Mouse (Mus musculus) forebrain, embryonic 10.5 days (tissue): ENCODE measurements around the gene Vash2. TPM values are rescaled to one million over a fixed set of nuclear protein-coding genes. Genes with fewer than 3 reads are reported as not detected.

Source experiments
- DNase-seq: peaks from one replicate; pipeline ENCODE4 v3.0.0-alpha.2; 2017; ENCODE audit warnings: low spot score; ENCODE audit errors: extremely low spot score
- H3K27ac ChIP-seq: fragments of 300-500 bp; sonication (generic); 2 replicates; pipeline ENCODE4 v1.5.1; 2016; ENCODE audit warnings: mild to moderate bottlenecking
- H3K27me3 ChIP-seq: fragments of 300-500 bp; sonication (generic); 2 replicates; pipeline ENCODE4 v1.6.1; 2016; ENCODE audit warnings: mild to moderate bottlenecking; ENCODE audit not compliant: poor library complexity, severe bottlenecking
- H3K36me3 ChIP-seq: fragments of 300-500 bp; sonication (generic); replicated peaks from 2 replicates; pipeline ENCODE4 v1.6.1; 2016; ENCODE audit warnings: mild to moderate bottlenecking, moderate library complexity
- H3K4me1 ChIP-seq: fragments of 300-500 bp; sonication (generic); 2 replicates; pipeline ENCODE4 v1.6.1; 2016
- H3K4me3 ChIP-seq: fragments of 300-500 bp; sonication (generic); 2 replicates; pipeline ENCODE4 v1.5.1; 2016; ENCODE audit warnings: mild to moderate bottlenecking, moderate library complexity
- H3K9me3 ChIP-seq: fragments of 300-500 bp; sonication (generic); 2 replicates; pipeline ENCODE4 v1.6.1; 2016; ENCODE audit warnings: mild to moderate bottlenecking, moderate library complexity
- WGBS: fragments of 180-500 bp; shearing (Covaris S2); methylation state at CpG from one replicate; pipeline ENCODE4 v1.1.7; 2016; 5-methylcytosine and 5-hydroxymethylcytosine counted together
- polyA plus RNA-seq: library from polyadenylated mRNA; unstranded; fragments of >200 nt; fragmentation: Nextera tagmentation; extraction: Ambion mirVana; gene quantifications from 2 replicates; pipeline ENCODE4 v1.2.1, GENCODE M21; 2016

Vash2 gene
- polyA plus RNA-seq, 1 experiment from 2014 or later = 39.7 TPM

- H3K9me3 ChIP-seq = no peaks in the 10 kb centered on the region
- 93% methylated on average over 14 of the region's 14 CpGs for WGBS
- H3K36me3 ChIP-seq = peaks cover 92% of the 10 kb centered on the region
- DNase-seq = no peak
- H3K27ac ChIP-seq = no peak overlapping the region
- H3K4me3 ChIP-seq = no peak overlapping the region
- H3K4me1 ChIP-seq = peaks cover 7% of the 10 kb centered on the region
- H3K27me3 ChIP-seq = 0 out of 2 replicates have a peak, but pooled peaks cover under 1% of the 10 kb centered on the region
These were observed 7.1 kb downstream of the Vash2 start for GRCm38 (mm10) chr1:190971708-190972610.

DNA sequence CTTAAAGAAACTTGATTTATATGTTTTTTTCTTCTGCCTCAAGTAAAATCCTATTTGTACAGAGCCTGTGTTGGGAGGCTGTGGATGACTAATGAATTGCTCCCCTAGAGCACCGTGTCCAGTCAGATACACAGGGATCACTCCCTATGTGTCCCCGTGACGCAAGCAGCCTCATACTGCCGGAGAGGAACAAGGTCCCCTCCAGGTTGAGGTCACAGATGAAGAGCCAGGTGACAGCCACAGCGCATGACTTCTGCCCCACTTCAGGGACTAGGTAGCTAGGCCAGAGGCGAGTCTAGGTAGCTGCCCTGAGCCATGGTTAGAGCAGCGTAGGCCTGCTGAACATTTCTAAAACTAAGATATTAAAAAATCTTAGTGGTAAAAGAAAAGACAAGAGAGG, 11.1 kb downstream of the Vash2 start:
- peaks cover 95% of the 10 kb centered on the region for H3K36me3 ChIP-seq
- no peak for DNase-seq
- H3K4me1 ChIP-seq = no peaks in the 10 kb centered on the region
- no peak overlapping the region for H3K4me3 ChIP-seq
- H3K9me3 ChIP-seq = no peaks in the 10 kb centered on the region
- no peaks in the 10 kb centered on the region for H3K27me3 ChIP-seq
- WGBS = 95% methylated on average over 7 of the region's 7 CpGs
- H3K27ac ChIP-seq = no peak overlapping the region

DNA sequence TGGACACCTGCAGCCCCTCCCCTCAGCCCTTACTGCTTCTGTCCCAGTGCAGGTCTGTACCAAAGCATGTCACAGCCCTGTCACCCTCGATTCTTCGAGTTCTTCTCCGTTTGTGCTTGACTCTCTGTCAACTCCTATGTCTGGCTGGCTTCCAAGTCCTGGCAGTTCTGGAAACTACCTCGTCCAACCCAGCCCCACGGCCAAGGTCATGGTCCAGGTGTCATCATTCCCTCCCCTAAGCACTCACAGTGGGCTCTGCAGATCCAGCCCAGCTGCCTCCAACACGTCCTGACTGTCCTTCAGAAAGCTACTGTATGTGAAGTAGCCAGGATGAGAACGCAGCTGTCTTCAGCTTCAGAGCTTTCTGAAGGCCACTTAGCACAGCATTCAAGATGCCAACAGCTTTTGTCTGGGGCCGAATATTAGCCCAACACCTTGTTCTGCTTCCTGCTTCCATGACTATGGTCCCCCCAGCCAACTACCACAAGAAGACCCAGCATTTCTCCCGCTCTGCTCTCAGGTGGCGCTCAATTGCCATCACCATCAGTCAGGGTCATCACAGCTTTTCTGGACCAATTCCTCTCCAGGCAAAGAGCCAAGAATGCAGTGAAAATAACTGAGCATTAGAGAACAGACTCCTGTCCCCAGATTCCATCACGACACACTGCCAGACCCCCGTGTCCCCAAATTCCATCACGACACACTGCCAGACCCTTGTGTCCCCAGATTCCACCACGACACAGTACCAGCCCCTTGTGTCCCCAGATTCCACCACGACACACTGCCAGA, 13.9 kb downstream of the Vash2 start:
- DNase-seq = no peak
- Histone ChIP-seq H3K4me1 (no peaks in the 10 kb centered on the region), H3K9me3 (no peaks in the 10 kb centered on the region), H3K4me3 (no peak overlapping the region), H3K27me3 (no peaks in the 10 kb centered on the region), H3K36me3 (peaks cover 95% of the 10 kb centered on the region), H3K27ac (no peak overlapping the region)
- 94% methylated on average over 15 of the region's 15 CpGs for WGBS

- no peaks in the 10 kb centered on the region for H3K27me3 ChIP-seq
- no peaks in the 10 kb centered on the region for H3K9me3 ChIP-seq
- no peak overlapping the region for H3K27ac ChIP-seq
- H3K4me1 ChIP-seq = no peaks in the 10 kb centered on the region
- no peak for DNase-seq
- H3K4me3 ChIP-seq = no peak overlapping the region
- 91% methylated on average over 3 of the region's 3 CpGs for WGBS
- peaks cover 95% of the 10 kb centered on the region for H3K36me3 ChIP-seq
These were observed 16.3 kb downstream of the Vash2 start for GRCm38 (mm10) chr1:190962760-190963159.

GRCm38 (mm10) chr1:190958821-190959220, 20.3 kb downstream of the Vash2 start:
- H3K4me1 ChIP-seq = no peaks in the 10 kb centered on the region
- no peaks in the 10 kb centered on the region for H3K9me3 ChIP-seq
- DNase-seq = no peak
- H3K27me3 ChIP-seq = no peaks in the 10 kb centered on the region
- H3K36me3 ChIP-seq = peaks cover 99% of the 10 kb centered on the region
- H3K4me3 ChIP-seq = no peak overlapping the region
- 88% methylated on average over 5 of the region's 5 CpGs for WGBS
- H3K27ac ChIP-seq = no peak overlapping the region

DNA sequence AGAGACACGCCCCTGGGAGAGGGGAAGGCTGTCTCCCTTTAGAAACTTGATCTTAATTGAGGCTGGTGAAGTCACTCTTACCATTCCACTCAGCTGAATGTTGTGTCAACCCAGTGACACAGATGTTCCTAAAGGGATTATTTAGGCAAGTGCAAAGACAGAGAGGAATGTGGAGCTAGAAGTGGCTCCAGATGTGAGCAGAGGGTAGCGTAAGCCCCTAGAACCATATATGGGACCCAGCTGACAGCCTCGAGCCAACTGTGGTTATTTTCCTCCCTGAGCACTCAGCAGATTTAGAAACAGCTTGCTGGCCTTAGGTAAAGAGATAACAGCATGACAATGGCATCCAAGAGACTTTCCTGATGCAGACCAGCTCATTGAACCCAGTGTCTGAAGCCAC, 26.1 kb downstream of the Vash2 start:
- H3K4me1 ChIP-seq = no peaks in the 10 kb centered on the region
- H3K9me3 ChIP-seq = no peaks in the 10 kb centered on the region
- no peaks in the 10 kb centered on the region for H3K27me3 ChIP-seq
- no peak overlapping the region for H3K27ac ChIP-seq
- no peak for DNase-seq
- no peak overlapping the region for H3K4me3 ChIP-seq
- H3K36me3 ChIP-seq = peaks cover 100% of the 10 kb centered on the region
- 67% methylated on average over 3 of the region's 3 CpGs for WGBS

DNA sequence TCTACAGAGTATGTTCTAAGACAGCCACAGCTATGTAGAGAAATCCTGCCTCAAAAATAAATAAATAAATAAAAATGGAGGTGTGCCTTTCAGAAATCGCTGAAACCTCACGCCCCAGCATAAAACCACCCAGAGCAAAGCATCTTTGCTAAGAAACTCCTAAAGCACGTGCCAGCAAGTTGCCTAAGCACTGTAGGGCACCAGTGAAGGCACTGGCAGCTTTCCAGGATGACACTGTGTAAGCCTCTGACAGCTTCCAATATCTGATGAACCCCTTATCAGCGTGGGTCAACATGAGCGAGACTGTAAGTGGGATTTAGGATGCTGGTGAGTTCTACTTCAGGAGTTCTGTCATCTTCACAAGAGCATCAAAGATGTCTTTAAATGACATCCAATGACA, 28.1 kb downstream of the Vash2 start:
- WGBS = 91% methylated on average over 5 of the region's 5 CpGs
- H3K27me3 ChIP-seq = no peaks in the 10 kb centered on the region
- H3K36me3 ChIP-seq = peaks cover 100% of the 10 kb centered on the region
- no peak overlapping the region for H3K4me3 ChIP-seq
- H3K9me3 ChIP-seq = no peaks in the 10 kb centered on the region
- no peaks in the 10 kb centered on the region for H3K4me1 ChIP-seq
- no peak for DNase-seq
- no peak overlapping the region for H3K27ac ChIP-seq

- Histone ChIP-seq H3K36me3 (peaks cover 99% of the 10 kb centered on the region), H3K4me3 (no peak overlapping the region), H3K27ac (no peak overlapping the region), H3K9me3 (no peaks in the 10 kb centered on the region), H3K4me1 (no peaks in the 10 kb centered on the region), H3K27me3 (no peaks in the 10 kb centered on the region)
- no peak for DNase-seq
- WGBS = 91% methylated on average over 17 of the region's 17 CpGs
These were observed 30.2 kb downstream of the Vash2 start for GRCm38 (mm10) chr1:190948846-190949245.

- no peaks in the 10 kb centered on the region for H3K4me1 ChIP-seq
- no peak for DNase-seq
- no peaks in the 10 kb centered on the region for H3K27me3 ChIP-seq
- H3K4me3 ChIP-seq = no peak overlapping the region
- no peaks in the 10 kb centered on the region for H3K9me3 ChIP-seq
- H3K36me3 ChIP-seq = peaks cover 99% of the 10 kb centered on the region
- no peak overlapping the region for H3K27ac ChIP-seq
- WGBS = 93% methylated on average over 7 of the region's 7 CpGs
These were observed 30.7 kb downstream of the Vash2 start for GRCm38 (mm10) chr1:190948439-190948838.

- no peak overlapping the region for H3K27ac ChIP-seq
- no peak for DNase-seq
- H3K4me3 ChIP-seq = no peak overlapping the region
- H3K9me3 ChIP-seq = no peaks in the 10 kb centered on the region
- 90% methylated on average over 5 of the region's 5 CpGs for WGBS
- peaks cover 99% of the 10 kb centered on the region for H3K36me3 ChIP-seq
- H3K27me3 ChIP-seq = no peaks in the 10 kb centered on the region
- no peaks in the 10 kb centered on the region for H3K4me1 ChIP-seq
These were observed 31.1 kb downstream of the Vash2 start for GRCm38 (mm10) chr1:190947986-190948385.

DNA sequence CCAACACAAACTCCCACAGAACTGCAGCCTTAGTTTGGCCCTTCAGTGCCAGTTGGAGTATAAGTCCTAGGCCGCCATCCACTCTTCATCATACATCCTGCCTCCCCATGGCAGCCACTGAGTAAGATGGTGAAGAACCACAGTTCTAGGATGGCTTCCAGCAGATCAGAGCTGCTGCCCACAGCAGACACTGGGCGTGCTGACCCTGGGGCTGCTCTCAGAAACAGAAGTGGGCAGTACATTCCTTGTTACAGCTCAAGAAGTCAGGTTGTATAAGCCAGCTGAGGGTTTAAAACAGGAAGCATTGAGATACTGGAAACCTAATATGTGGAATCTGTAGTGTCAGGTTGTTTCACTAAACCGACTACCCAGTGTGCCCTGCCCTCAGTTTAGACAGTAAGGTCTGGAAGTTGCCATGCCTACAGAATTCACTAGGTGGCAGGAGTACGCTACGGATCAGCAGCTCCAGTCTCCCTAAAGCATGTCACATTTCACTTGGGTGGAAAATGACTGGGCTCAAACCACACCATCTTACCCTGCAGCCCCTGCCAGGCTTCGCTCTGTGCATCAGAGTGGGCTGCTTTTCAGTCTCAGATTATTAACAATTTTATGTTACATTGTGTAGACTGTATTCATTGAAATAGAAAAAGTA, 34.9 kb downstream of the Vash2 start:
- Histone ChIP-seq H3K4me3 (no peak overlapping the region), H3K36me3 (peaks cover 99% of the 10 kb centered on the region), H3K9me3 (no peaks in the 10 kb centered on the region), H3K27me3 (no peaks in the 10 kb centered on the region), H3K4me1 (no peaks in the 10 kb centered on the region), H3K27ac (no peak overlapping the region)
- peak; percentile 58 for DNase-seq
- WGBS = 62% methylated on average over 6 of the region's 6 CpGs

DNA sequence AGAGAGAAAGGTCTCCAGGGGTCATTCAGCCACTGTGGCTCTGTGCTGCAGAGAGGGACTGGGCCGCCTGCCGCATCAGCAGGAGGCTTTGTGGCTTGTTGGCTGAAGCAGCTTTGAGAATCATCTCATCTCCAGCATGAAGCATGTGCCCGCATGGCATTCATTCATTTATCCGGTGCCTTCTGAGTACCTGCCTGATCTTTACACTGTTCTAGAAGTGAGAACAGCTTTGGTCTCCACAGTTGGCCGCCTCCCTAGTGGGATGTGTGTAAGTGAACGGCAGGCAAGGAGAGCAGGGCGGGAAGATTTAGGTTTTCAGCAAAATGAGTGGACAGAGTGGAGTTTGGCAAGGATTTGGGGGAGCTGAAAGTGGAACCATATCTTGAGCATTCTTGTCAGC, 39.3 kb downstream of the Vash2 start:
- Histone ChIP-seq H3K9me3 (no peaks in the 10 kb centered on the region), H3K36me3 (peaks cover 97% of the 10 kb centered on the region), H3K4me1 (no peaks in the 10 kb centered on the region), H3K27me3 (no peaks in the 10 kb centered on the region), H3K4me3 (no peak overlapping the region), H3K27ac (no peak overlapping the region)
- WGBS = 87% methylated on average over 7 of the region's 7 CpGs
- DNase-seq = no peak
